Mouse (Mus musculus) spleen, postnatal 14 days (tissue): ENCODE measurements at regions not wholly inside any gene's neighbourhood (a gene's known extent, or its start where the extent isn't known, plus 50 kb on each side); places are given as distances from the start of the nearest gene placed in this dataset.

Experiments used
- DNase-seq, 2 experiments: peaks; one replicate each; pipeline ENCODE4 v3.0.0; 2021 to 2022; ENCODE audit warnings: low spot score in 2 of 2

GRCm38 (mm10) chr10:17001320-17001719 is 721.7 kb upstream of the Cited2 start:
- DNase-seq = no peak

- DNase-seq = no peak
Observed at GRCm38 (mm10) chr10:17003123-17003849, 719.7 kb upstream of the Cited2 start.

- DNase-seq = no peak
Observed at GRCm38 (mm10) chr10:17008683-17009082, 714.3 kb upstream of the Cited2 start.

- no peak for DNase-seq
Observed at GRCm38 (mm10) chr10:17010047-17010446, 713.0 kb upstream of the Cited2 start.

- DNase-seq = no peak
Observed at GRCm38 (mm10) chr10:17011876-17012275, 711.1 kb upstream of the Cited2 start.

- DNase-seq = no peak
Observed at GRCm38 (mm10) chr10:17012541-17012975, 710.5 kb upstream of the Cited2 start.

GRCm38 (mm10) chr10:17014826-17015225 is 708.2 kb upstream of the Cited2 start:
- DNase-seq = no peak

- no peak for DNase-seq
Observed at GRCm38 (mm10) chr10:17016854-17017253, 706.2 kb upstream of the Cited2 start.

- no peak for DNase-seq
Observed at GRCm38 (mm10) chr10:17022216-17023158, 700.5 kb upstream of the Cited2 start.

GRCm38 (mm10) chr10:17023571-17024293 is 699.3 kb upstream of the Cited2 start:
- no peak for DNase-seq

GRCm38 (mm10) chr10:17024294-17024665 is 698.7 kb upstream of the Cited2 start:
- no peak for DNase-seq

- no peak for DNase-seq
Observed at GRCm38 (mm10) chr10:17034892-17035775, 687.9 kb upstream of the Cited2 start.

- DNase-seq = no peak
Observed at GRCm38 (mm10) chr10:17038259-17039043, 684.6 kb upstream of the Cited2 start.

- DNase-seq = no peak
Observed at GRCm38 (mm10) chr10:17042090-17042489, 680.9 kb upstream of the Cited2 start.

GRCm38 (mm10) chr10:17042973-17043372 is 680.0 kb upstream of the Cited2 start:
- DNase-seq = no peak

- DNase-seq = no peak
Observed at GRCm38 (mm10) chr10:17046765-17047164, 676.3 kb upstream of the Cited2 start.

GRCm38 (mm10) chr10:17072906-17073305 is 650.1 kb upstream of the Cited2 start:
- no peak for DNase-seq

GRCm38 (mm10) chr10:17074013-17074401 is 649.0 kb upstream of the Cited2 start:
- DNase-seq = no peak

GRCm38 (mm10) chr10:17074402-17075027 is 648.5 kb upstream of the Cited2 start:
- DNase-seq = no peak

- DNase-seq = no peak
Observed at GRCm38 (mm10) chr10:17075147-17075546, 647.9 kb upstream of the Cited2 start.
